Mouse (Mus musculus): Measurements from ENCODE around the gene Fam114a1. TPM values are rescaled to one million over a fixed set of nuclear protein-coding genes. Genes with fewer than 3 reads are reported as not detected.

The Fam114a1 gene
- polyA plus RNA-seq, 1 experiment from 2014 or later = 30.5 TPM

DNA sequence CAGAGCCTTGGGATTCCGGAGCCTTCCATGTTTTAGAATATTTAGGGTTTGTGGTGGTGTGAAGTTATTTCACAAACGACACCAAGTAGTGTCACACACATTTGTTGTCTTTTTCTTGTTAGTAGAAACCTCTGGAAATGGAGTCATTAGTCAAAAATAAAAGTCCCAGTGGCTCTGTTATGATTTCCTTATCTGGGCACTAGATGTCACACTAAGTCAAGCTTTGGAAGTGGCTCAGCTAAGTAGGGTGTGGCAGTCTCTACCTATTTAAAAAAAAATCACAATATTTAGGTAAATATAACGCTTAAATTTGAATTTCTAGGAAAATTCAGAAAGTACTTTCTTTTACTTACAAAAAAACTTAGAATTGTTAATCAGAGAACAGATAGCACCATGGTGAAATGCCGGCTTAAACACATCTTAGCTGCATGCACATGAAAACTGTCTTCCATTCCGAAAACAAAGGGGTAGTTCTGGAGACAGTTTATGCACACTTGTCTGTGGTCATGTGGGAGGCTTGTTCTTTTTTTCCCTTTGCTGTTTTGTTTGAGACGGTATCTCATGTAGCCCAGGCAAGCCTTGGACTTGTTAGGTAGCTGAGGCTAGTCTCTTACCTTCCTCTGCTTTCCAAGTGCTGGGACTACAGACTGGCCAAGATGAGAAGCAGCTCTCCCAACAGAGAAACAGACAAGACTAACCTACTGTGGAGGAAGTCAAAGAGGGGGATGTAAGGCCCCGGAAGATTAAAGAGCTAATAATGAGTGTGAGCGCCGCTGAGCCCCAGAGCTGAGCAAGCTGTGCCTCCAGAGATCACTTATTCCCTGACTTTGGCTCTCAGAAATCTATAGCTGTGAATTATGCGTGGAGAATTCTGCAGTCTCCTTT lies 33.3 kb downstream of the Fam114a1 start:
- no peaks in the 10 kb centered on the region for H3K9me3 ChIP-seq (ENCODE audit: control insufficient read depth)
- H3K4me3 ChIP-seq (ENCODE audit: low read depth, low read length) = no peak overlapping the region
- WGBS = 66% methylated on average over 10 of the region's 10 CpGs
- no peak overlapping the region for H3K4me2 ChIP-seq (replicated peaks; ENCODE audit: low read depth)
- peak; percentile 66 for TF ChIP-seq CTCF (IDR thresholded peaks at IDR 0.05; ENCODE audit: low read depth)
- no peaks in the 10 kb centered on the region for H3K27me3 ChIP-seq (replicated peaks; ENCODE audit: control insufficient read depth, insufficient read depth, low read length)
- H3K27ac ChIP-seq (ENCODE audit: low read depth, low read length) = no peak overlapping the region
- no peaks in the 10 kb centered on the region for H3K4me1 ChIP-seq (replicated peaks; ENCODE audit: control insufficient read depth, insufficient read depth, low read length)
- H3K9ac ChIP-seq (ENCODE audit: low read depth, low read length) = no peak overlapping the region
- ATAC-seq = no peak
- peaks cover 28% of the 10 kb centered on the region; the same call in 1 of the 2 replicates for H3K36me3 ChIP-seq (ENCODE audit: control insufficient read depth, insufficient read depth)

DNA sequence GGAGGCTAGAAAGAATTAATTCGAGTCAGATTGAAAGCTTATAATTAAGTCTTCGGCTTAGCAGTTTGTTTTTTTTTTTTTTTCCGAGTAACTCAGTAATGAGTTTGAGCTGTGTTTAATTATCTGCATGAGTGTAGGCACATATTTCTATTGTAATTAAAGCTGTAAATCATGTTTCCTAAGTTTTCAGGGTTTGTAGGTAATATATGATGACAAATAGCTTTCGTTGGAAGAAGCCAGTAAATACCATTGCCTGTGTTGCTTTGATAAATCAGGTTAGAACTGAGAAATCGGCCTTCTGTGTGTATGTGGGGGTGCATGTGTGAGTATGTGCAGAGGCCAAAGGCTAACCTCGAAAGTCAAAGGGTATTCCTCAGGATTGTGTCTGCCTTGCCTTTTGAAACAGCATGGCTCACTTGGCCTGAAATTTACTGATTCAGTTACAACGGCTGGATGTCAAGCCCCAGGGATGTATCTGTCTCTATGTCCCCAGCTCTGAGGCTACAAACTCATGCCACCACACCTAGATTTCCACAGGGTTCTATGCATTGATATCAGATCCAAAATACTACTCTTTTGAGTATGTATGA lies 34.2 kb downstream of the Fam114a1 start:
- H3K36me3 ChIP-seq (ENCODE audit: control insufficient read depth, insufficient read depth) = peaks cover 26% of the 10 kb centered on the region
- no peaks in the 10 kb centered on the region for H3K9me3 ChIP-seq (ENCODE audit: control insufficient read depth)
- H3K4me3 ChIP-seq (ENCODE audit: low read depth, low read length) = no peak overlapping the region
- no peaks in the 10 kb centered on the region for H3K27me3 ChIP-seq (replicated peaks; ENCODE audit: control insufficient read depth, insufficient read depth, low read length)
- H3K27ac ChIP-seq (ENCODE audit: low read depth, low read length) = no peak overlapping the region
- TF ChIP-seq CTCF (IDR thresholded peaks at IDR 0.05; ENCODE audit: low read depth) = no peak
- no peak overlapping the region for H3K9ac ChIP-seq (ENCODE audit: low read depth, low read length)
- 73% methylated on average over 7 of the region's 7 CpGs for WGBS
- no peak overlapping the region for H3K4me2 ChIP-seq (replicated peaks; ENCODE audit: low read depth)
- ATAC-seq = no peak
- H3K4me1 ChIP-seq (replicated peaks; ENCODE audit: control insufficient read depth, insufficient read depth, low read length) = no peaks in the 10 kb centered on the region

DNA sequence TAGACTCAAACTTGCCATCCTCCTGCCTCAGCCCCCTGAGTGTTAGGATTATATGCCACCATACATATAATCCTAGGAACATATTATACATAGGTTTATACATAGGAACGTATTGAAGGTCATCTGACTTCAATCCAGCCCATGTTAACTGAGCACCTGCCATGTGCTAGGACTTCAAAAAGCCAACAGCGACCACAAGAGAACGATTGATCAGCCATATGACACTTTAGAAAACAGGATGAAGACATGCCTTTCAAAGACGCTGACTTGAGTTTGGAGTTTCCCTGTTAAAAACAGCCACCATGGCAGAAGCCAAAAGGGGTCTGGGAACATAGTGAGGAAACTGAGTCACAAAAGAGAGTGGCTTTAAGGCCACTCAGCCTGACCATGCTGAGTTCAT lies 35.4 kb downstream of the Fam114a1 start:
- H3K4me2 ChIP-seq (replicated peaks; ENCODE audit: low read depth) = no peak overlapping the region
- H3K36me3 ChIP-seq (ENCODE audit: control insufficient read depth, insufficient read depth) = peaks cover 38% of the 10 kb centered on the region
- H3K4me1 ChIP-seq (replicated peaks; ENCODE audit: control insufficient read depth, insufficient read depth, low read length) = no peaks in the 10 kb centered on the region
- no peak overlapping the region for H3K4me3 ChIP-seq (ENCODE audit: low read depth, low read length)
- TF ChIP-seq CTCF (IDR thresholded peaks at IDR 0.05; ENCODE audit: low read depth) = no peak
- ATAC-seq = no peak
- no peak overlapping the region for H3K9ac ChIP-seq (ENCODE audit: low read depth, low read length)
- H3K27me3 ChIP-seq (replicated peaks; ENCODE audit: control insufficient read depth, insufficient read depth, low read length) = no peaks in the 10 kb centered on the region
- no peaks in the 10 kb centered on the region for H3K9me3 ChIP-seq (ENCODE audit: control insufficient read depth)
- H3K27ac ChIP-seq (ENCODE audit: low read depth, low read length) = no peak overlapping the region
- 93% methylated on average over 4 of the region's 4 CpGs for WGBS

DNA sequence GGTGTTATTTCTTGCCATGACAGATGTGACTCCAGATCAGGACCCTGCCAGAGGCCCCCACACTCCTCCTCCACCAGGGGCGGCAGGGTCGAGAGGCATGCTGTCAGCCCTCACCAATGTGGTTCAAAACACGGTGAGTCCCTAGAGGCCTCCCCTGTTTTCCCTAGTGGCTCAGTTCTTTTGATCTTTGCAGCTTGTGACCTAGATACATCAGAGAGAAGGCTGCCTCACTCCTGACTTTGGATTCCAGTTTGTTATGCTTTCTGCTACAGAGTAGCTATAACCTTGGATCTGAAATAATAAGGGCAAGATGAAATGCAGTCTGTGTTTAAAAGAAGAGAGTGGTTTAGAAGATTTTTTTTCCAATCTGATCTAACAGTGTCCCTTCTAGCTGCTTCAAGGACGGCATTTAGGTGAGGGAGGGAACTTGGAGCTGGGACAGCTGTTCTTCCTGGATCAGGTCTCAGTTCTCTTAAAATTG lies 36.2 kb downstream of the Fam114a1 start:
- TF ChIP-seq CTCF (IDR thresholded peaks at IDR 0.05; ENCODE audit: low read depth) = no peak
- H3K36me3 ChIP-seq (ENCODE audit: control insufficient read depth, insufficient read depth) = peaks cover 42% of the 10 kb centered on the region
- no peak for ATAC-seq
- H3K27me3 ChIP-seq (replicated peaks; ENCODE audit: control insufficient read depth, insufficient read depth, low read length) = no peaks in the 10 kb centered on the region
- no peaks in the 10 kb centered on the region for H3K4me1 ChIP-seq (replicated peaks; ENCODE audit: control insufficient read depth, insufficient read depth, low read length)
- no peak overlapping the region for H3K4me2 ChIP-seq (replicated peaks; ENCODE audit: low read depth)
- H3K27ac ChIP-seq (ENCODE audit: low read depth, low read length) = no peak overlapping the region
- H3K9ac ChIP-seq (ENCODE audit: low read depth, low read length) = no peak overlapping the region
- H3K4me3 ChIP-seq (ENCODE audit: low read depth, low read length) = no peak overlapping the region
- 59% methylated on average over 4 of the region's 4 CpGs for WGBS
- no peaks in the 10 kb centered on the region for H3K9me3 ChIP-seq (ENCODE audit: control insufficient read depth)

DNA sequence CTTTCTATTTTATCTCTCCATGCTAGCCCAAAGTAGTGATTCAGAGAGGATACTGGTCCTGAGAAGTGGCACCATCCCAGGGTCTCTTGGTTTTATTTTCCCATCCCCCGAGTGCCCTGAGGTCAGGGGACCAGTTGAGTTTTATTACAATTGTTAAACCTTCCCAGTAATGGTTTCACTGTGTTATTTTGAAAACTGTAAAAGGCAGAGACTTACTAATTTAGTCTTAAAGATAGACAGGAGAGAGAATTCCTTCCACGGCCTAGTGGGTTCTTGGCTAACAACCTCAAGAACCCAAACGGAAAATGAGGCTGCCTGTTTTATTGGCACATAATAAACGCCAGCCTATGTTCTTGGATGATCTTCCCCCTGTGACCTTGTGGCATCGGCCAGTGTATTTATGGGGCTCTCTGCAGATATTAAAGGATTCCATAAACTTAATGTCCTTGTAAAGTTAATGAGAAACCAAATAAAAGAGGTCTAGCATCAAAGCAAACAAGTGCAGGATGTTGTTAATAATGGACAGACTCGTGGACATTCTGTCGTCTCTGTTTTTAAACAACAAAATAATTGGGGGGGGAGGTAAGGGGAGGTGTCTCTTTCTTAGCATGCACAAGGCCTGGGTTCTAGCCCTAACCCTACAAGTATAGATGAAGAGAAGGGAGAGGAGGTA lies 42.2 kb downstream of the Fam114a1 start:
- Histone ChIP-seq H3K27me3 (replicated peaks; ENCODE audit: control insufficient read depth, insufficient read depth, low read length) (no peaks in the 10 kb centered on the region), H3K4me1 (replicated peaks; ENCODE audit: control insufficient read depth, insufficient read depth, low read length) (no peaks in the 10 kb centered on the region), H3K27ac (ENCODE audit: low read depth, low read length) (no peak overlapping the region), H3K9ac (ENCODE audit: low read depth, low read length) (no peak overlapping the region), H3K4me3 (ENCODE audit: low read depth, low read length) (no peak overlapping the region), H3K9me3 (ENCODE audit: control insufficient read depth) (no peaks in the 10 kb centered on the region), H3K4me2 (replicated peaks; ENCODE audit: low read depth) (no peak overlapping the region), H3K36me3 (ENCODE audit: control insufficient read depth, insufficient read depth) (peaks cover 35% of the 10 kb centered on the region)
- no peak for TF ChIP-seq CTCF (IDR thresholded peaks at IDR 0.05; ENCODE audit: low read depth)
- 43% methylated on average over 7 of the region's 7 CpGs for WGBS
- ATAC-seq = no peak

DNA sequence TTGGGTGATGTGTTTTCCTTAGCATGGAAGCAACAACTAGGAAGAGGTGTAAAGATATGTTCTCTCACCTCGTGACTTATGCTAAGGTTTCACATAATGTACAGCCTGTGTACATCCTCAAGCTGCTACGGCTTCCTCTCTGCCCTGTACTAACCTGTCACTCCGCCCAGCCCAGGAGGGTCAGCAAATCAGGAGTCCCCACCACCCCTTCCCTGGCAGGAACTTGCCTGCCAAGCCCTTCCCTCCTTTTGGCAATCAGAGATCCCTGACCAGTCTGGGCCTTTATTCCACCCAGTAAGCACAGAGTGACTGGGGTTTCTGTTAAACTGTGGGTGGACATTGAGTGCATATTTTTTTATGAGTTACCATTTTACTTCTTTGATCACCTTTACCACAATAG lies 45.6 kb downstream of the Fam114a1 start:
- WGBS = 88% methylated on average over 3 of the region's 3 CpGs
- no peak for ATAC-seq

More for the DNA sequence above, 45.6 kb downstream of the Fam114a1 start:
- peaks cover 10% of the 10 kb centered on the region; the same call in 1 of the 2 replicates for H3K36me3 ChIP-seq (ENCODE audit: control insufficient read depth, insufficient read depth)
- TF ChIP-seq CTCF (IDR thresholded peaks at IDR 0.05; ENCODE audit: low read depth) = no peak
- H3K4me2 ChIP-seq (replicated peaks; ENCODE audit: low read depth) = no peak overlapping the region
- H3K4me3 ChIP-seq (ENCODE audit: low read depth, low read length) = no peak overlapping the region
- H3K9ac ChIP-seq (ENCODE audit: low read depth, low read length) = no peak overlapping the region
- H3K4me1 ChIP-seq (replicated peaks; ENCODE audit: control insufficient read depth, insufficient read depth, low read length) = no peaks in the 10 kb centered on the region
- no peaks in the 10 kb centered on the region for H3K27me3 ChIP-seq (replicated peaks; ENCODE audit: control insufficient read depth, insufficient read depth, low read length)
- H3K27ac ChIP-seq (ENCODE audit: low read depth, low read length) = no peak overlapping the region
- H3K9me3 ChIP-seq (ENCODE audit: control insufficient read depth) = no peaks in the 10 kb centered on the region

Data from intestine, postnatal 0 days (tissue).